Mouse (Mus musculus): Measurements from ENCODE around the gene Tmem8.

Tmem8 gene

DNA sequence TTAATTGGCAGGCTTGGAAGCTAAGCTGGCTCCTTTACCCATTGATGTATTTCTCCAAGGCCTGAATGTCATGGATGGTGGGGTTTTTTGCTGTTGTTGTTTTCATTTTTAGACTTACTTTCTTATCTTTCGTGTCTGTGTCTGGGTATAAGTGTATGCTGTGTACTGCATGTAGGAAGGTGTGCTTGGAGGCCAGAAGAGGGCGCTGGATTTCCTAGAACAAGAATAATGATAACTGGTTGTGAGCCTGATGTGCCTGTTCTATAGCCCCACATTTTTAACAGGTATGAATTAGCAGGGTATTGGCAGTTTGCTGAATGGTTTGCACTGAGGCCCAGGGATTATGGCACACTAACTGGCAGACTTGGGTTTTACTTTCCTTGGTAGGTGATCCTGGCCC lies 36.0 kb downstream of the Tmem8 start:
- DNase-seq = no peak

DNA sequence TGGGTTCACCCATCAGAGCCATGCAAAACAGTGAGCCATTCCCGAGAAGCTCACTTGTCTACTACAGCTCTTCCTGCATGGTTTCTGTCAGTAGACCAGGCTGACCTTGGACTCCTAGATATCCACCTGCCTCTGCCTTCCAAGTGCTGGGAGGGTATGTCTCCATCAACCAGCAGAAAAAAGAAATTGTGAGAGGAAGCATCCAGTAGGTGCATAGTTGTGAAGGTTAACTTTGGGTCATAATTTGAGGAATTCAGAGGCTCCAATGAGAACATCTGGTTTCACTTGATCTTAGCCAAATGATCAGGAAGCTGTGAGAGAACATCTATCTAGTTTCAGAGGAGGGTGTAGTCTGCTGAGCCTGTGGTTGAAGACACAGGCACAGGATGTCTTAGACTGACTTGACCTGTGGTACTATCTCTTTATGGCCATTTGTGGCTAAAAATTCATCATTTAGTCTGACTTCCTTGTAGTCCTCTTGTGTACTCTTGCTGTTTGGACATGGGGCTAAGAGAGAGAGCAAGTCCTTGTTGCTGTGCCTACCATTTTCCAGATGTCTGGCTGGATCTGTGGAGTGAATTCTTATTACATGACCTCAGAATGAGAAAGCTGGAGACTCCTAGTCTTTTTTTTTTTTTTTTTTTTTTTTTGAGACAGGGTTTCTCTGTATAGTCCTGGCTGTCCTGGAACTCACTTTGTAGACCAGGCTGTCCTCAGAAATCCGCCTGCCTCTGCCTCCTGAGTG lies 39.0 kb downstream of the Tmem8 start:
- DNase-seq = no peak

DNA sequence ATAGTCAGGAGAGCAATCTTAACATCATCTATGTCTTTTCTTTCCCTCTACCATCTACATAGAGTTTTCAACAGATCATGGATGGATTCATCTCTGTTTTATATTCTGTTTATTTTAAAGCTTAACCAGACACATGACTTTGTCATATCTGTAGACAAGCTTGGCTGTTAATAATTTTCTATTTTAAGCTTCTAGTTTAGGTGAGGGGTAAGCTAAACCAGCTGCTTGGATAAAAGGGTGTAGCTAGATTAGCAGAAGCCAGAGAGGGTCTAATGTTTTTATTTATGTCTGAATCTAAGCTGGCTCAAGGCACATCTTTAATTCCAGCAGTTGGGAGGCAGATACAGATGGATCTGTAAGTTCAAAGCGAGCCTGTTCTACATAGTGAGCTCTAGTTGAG lies 49.6 kb downstream of the Tmem8 start:
- no peak for DNase-seq

DNA sequence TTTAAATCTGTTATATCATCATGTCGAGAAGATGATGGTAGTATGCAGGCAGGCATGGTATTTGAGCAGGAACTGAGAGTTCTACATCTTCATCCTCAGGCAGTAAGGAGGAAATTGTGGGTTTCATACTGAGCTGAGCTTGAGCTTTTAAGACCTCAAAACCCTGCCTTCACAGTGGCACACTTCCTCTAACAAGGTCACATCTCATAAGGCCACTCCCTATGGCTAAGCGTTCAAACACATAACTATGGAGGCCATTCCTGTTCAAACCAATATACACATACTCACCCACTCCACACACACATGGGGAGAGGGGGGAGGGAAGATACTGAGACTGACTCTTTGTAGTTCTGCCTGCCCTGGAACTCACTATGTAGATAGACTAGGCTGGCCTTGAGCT lies 54.9 kb downstream of the Tmem8 start:
- no peak for DNase-seq

Data from kidney, adult 8-10 months (tissue).